Mouse (Mus musculus) left cerebral cortex, adult 11 months (tissue): ENCODE results near the gene Spryd4.
"Not testable (repeated sequence)": the region's sequence is repeated elsewhere in the genome, so short reads cannot be mapped to it uniquely, and the experiment has no call there.

Experiments used
- DNase-seq: peaks from one replicate; pipeline ENCODE4 v3.0.0; 2022; ENCODE audit warnings: low spot score

Gene Spryd4

DNA sequence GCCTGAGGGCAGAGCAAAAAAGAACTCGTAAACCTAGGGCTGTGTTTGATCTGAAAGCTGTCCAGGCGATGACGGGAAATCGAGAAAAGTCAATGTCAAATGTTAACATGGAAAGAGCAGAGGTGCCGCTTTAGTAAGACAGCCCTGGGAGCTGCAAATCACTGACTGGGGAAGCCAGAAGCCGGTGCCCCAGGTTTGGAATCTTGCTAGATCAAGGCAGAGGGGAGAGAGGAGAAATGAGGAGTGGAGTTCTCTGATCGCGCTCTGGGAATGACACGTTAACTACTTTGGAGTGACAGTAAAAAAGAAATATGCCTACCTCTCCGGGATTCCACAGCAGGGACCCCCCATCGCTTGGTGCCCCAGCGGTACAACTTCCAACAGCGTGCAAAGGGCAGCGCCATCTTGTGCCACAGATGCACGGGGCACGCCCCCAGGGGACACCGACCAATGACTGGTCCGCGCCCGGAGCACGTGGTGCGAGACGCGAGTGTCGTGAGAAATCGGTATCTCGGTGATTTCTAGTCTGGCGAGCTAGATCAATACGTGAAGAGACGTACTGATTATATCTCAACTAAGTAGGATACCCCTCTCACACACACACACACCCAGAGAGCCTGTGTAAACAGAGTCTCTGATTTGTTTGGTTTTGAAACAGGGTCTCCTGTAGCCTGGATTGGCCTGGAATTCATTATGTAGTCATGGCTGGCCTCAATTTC, at the start of gene Spryd4:
Gene Spryd4 (minus strand): TSS at position 418 of the 719 bp plus-strand sequence.
- DNase-seq = peak; percentile 82

DNA sequence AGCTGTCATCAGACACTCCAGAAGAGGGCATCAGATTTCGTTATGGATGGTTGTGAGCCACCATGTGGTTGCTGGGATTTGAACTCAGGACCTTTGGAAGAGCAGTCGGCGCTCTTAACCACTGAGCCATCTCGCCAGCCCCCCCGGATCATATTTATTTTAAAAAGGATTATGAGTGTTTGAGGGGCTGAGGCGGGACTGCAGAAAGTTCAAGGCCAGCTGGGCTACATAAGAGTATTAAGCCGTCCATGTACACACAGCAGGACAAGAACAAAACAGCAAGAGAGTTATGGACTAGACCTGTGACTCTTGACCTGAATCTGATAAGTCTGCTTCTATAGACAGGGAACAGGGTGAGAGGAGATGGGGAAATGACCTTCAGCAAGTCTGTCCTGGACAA, 48.8 kb upstream of the Spryd4 start:
- DNase-seq = not testable (repeated sequence)

DNA sequence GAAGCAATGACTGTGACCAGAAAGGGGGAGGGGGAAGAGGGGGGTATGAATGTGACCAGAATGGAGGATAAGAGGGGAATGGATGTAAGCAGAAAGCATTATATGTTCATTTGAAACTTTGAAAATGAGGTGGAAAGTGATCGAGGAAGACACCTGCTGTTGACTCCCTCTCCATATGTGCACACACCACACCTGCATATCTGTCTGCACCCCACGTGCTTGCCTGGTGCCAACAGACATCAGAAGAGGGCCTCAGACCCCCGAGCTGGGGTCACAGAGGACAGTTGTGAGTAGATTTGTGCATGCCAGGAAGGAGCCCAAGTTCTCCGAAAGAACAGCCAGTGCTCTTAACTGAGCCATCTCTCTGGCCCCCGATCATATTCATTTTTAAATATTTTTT, 48.3 kb upstream of the Spryd4 start:
- DNase-seq = no peak

DNA sequence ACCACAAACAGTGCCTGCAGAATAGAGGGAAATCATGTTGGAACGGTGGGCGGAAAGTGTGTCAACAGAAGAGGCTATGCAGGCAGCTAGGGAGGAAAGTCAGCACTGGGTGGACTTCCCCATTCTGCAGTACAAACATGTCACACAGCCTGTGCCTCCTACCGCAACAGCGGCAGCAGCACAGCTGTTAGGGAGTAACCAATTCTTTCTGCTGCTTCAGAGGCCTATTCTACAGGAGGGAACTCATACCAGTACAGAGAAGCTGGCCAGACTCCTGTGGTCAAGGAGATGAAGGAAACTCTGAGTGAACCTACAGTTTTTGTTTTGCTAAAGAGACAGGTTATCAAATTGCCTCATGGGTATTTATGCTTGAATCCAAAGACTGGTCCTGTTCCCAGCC, 47.3 kb upstream of the Spryd4 start:
- no peak for DNase-seq

DNA sequence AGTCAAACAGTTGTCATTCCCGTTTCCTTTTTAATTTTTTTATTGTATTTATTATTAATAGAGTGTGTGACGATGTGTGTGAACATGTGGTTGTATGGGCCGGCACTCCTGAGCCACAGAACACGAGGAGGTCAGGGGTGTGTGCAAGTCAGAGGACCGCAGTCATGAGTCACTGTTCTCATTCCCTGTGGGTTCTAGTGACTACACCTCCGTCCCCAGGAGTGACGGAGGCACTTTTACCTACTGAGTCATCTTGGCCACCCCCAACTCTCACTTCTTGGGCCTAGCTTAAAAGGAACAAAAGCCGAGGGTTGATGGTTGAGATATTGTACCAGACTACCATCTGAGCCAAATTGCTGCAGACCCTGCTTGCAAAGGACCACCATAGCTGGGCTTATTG, 44.7 kb upstream of the Spryd4 start:
- no peak for DNase-seq

DNA sequence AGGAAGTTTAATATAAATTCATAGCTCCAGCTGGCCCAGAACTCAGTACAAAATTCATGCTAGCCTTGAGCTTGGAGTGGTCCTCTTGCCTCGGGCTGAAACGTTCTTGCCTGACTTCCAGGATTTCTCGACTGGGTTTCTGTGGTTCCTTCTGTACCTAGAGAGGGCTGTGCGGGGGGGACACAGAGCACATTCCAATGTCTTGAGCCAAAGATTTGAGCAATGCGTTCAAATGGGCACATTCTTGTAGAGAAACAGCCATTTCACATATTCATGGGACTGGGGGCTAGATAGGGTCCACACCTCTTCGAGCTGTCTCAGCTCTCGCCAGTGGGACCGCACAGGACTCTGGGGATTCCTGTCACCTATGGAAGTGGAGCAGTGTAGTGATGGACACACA, 44.3 kb upstream of the Spryd4 start:
- DNase-seq = no peak

DNA sequence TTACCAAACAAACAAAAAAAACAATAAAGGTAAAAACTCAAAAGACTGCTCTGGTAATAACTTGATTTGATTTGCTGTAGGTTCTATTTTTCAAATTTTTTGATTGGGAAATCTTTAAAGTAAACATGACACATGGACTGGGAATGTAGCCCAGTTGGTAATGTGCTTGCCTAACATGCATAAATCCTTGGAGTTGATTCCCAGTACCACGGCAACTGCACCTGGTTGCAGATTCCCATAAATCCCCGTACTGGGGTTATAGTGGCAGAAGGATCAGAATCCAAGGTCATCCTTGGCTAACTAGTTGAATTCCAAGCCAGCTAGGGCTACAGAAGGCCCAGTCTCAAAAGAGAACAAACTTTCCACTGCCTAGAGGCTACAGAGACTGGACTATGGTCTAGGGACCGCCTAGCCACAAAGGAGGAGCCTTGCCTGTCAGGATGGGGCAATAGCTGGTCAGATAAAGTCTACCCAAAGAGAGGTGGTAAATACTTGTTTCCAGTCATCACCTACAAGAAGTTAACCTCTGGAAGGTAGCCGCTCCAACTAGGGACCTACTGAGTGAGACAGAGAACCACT, 42.2 kb upstream of the Spryd4 start, which contains the start of gene Apon:
Gene Apon (plus strand): TSS at position 420 of the 579 bp plus-strand sequence.
- DNase-seq = no peak

DNA sequence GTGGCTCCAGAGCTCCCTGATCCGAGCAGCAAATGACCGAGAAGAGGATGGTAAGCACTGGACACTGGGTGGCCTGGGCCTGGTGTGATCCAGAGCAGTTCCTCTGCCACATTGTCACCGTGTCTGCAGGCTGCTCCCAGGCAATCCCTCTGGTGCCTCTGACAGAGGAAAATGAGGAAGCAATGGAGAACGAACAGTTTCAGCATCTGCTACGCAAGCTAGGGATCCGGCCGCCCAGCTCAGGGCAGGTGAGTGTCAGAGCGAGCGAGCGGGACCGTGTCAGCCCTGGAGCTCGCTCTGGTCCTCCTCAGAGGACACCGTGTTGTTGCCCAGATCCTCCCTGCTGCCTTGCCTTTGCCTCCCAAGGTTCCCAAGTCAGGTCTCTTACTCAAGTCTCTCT, 39.0 kb upstream of the Spryd4 start:
- no peak for DNase-seq

DNA sequence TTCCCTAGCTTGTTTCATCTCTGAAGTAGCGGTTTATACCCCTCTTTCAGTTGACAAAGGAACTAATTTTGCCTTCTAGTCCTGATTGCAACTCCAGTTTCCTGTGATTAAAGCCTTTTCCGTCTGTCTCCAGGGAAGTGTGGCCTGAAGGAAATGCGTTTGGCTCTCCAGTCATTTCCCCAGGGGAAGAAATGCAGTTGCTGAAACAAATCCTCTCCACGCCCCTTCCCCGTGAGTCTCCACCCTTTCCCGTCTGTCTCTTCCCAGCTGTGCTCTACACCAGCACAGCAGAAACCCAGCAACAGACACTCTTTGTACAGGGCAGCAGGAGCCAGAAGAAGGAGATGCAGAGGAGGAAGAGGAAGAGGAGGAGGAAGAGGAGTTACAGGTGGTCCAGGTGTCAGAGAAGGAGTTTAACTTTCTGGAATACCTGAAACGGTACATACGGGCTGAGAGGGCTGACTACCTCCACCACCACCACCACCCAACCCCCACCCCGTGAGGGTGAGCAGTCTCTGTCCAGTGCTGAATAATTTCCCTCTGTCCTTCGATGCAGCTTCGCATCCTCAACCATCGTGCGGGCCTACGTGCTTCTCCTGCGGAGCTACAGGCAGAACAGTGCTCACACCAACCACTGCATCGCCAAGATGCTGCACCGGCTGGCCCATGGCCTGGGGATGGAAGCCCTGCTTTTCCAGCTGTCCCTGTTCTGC, 35.6 kb upstream of the Spryd4 start:
- DNase-seq = no peak

DNA sequence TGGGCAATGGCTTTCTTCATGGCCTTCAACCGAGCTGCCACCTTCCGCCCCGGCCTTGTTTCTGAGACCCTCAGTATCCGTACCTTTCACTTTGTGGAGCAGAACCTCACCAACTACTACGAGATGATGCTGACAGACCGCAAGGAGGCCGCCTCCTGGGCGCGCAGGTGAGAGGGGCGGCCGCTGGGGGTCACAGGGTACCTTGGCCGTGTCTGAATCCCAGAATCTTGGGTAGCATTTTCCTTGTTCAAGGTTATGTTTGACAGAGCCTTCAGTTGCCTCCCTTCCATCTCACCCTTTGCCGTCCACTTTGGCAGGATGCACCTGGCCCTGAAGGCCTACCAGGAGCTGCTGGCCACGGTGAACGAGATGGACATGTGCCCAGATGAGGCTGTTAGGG, 32.5 kb upstream of the Spryd4 start:
- no peak for DNase-seq

DNA sequence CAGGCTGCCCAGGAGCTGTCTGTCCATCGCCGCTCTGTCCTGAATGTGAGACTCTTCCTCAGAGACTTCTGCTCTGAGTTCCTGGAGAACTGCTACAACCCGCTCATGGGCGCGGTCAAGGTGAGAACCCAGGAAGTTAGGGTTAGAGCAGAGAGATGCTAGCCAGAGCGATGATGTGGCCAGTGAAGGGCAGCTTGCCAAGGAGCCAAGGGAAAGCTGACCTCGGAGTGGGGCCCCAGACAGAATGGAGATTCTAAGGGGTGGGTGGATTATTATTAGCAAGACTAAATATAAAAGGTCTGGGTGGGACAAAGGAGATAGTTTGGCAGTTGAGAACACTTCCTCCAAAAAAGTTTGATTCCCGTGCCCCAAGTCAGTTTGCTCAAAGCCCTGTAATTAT, 31.6 kb upstream of the Spryd4 start:
- no peak for DNase-seq

DNA sequence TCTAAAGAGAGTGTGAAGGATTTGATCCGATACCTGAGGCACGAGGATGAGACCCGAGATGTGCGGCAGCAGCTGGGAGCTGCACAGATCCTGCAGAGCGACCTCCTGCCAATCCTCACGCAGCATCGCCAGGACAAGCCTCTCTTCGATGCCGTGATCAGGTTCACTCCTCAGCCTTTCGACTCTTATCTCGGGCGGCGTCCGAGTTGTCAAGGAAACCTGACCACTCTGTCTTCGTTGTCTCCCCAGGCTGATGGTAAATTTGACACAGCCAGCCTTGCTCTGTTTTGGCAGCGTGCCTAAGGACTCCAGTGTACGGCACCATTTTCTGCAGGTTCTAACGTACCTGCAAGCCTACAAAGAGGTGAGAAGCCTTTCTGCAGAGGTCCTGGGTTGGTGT, 28.5 kb upstream of the Spryd4 start:
- no peak for DNase-seq

DNA sequence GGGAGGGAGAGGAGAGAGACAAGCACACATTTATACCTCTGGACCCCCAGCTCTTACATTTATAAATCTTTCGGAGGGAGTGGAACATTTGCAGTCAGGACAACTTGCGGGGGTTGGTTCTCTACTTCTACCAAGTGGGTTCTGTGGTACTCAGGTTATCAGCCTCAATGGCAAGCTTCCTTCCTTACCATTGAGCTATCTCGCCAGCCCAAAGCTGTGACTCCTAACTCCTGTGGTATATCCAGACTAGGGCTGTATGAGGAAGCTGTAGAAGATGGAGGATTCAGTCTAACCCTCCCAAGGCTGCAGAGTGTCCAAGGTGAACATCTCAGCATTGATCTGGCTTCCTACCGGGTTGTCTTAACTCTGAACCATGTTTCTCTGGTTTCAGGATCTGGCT, 27.5 kb upstream of the Spryd4 start:
- DNase-seq = no peak

DNA sequence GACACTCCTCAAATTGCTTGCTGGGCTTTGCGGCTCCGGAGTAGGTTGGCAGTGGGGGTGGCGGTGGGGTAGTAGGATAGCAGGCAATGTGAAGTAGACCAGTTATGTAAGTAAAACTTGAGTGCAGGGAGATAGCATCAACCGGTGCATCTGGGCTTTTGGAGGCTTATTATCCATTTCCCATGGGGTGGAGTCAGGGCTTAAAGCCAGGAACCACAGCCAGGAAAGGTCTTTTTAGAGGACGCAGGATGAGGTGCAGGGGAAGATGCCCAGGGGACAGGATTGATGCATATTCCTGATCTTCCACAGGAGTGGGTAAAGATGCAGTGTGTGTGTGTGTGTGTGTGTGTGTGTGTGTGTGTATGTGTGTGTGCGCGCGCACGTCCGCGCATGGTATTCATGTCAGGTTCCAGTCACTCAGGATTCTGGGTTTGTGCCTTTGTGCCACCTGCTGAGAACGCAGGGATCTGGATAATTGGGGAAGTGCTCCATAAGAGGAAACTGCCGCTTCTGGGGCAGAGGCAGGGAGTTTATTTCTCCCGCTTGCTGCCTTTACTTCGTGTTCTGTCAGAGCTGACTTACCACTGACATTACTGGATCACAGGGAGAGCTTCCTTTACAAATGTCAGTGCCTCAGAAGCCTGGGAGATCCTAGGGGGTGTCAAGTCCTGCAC, 26.3 kb upstream of the Spryd4 start:
- no peak for DNase-seq

DNA sequence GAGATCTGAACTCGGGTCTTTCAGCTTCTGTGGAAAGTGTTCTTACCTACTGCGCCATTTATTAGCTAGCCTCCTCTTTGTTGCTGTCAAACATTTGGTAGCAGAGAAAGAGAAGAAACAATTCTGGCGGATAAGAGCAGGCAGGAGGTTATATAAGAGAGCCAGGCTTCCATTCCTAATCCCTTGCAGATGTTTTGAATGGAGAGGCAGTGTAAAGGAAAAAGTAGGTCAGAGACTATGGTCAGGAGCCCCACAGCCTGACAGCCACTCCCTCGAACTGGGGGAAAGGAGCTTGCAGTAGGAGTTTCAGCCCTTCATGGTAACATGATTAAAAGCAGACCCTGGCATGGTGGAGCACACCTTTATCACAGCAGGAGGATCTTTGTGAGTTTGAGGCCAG, 24.7 kb upstream of the Spryd4 start:
- DNase-seq = no peak

DNA sequence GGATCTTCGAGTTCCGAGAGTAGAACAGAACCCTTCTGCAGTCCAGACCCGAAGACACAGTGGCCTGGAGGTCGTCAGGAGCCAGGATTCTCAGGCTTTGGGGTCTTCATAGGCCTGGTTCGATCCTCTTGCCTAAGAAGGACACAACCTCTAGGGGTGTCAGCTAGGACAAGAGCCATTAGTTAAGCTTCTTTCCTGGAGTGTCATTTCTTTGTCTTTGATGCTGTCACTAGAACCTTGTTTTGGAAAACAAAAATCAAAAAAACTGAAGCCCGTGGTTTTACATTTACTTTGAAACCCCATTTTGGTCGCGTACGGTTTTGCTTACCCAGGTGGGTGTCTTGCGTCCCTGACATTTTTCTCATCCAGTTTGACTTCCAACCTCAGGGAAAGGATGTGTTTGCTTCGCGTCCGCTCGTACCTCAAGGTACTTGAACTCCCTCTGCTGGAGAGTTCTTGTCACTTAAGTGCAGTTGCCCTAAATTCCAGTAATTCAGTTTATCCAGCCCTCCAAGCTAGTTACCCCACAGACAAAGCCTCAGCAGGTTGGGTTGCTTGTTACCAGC, 20.9 kb upstream of the Spryd4 start:
- DNase-seq = peak; percentile 62

DNA sequence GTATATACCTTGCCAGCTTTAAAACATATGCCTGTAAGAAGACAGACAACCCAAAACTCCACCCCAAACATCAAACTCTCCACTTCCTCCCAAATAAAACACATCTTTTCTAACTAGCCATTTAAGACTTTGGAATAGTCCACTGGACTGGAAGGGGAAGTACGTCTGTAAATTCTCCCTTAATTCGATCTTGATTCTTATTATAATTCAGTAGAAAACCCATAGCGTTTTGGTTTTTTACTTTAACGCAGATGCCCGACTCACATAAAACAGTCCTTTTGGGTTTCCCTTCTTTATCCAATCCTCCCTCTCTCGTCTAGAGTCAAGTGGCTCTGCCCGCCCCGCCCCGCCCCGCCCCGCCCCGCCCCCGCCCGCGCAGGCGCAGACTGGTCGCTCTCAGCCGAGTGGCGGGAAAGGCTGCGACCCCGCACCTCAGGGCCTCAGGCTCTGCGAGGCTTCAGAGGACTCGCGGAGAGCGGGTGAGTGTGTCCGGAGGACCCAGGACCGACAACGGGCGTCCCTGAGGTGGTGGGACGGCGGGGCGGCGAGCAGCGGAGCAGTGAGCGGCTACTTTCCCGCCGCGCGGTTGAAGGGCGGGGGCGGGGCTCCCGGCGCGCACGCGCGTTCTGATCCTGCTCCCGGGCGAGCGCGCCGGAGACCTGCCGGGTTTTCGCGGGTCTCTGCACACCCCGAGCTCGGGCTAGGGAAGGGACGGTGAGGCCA, 20.3 kb upstream of the Spryd4 start, which contains the start of gene Timeless:
Gene Timeless (plus strand): TSS at position 369 of the 723 bp plus-strand sequence.
- DNase-seq = peak; percentile 66

DNA sequence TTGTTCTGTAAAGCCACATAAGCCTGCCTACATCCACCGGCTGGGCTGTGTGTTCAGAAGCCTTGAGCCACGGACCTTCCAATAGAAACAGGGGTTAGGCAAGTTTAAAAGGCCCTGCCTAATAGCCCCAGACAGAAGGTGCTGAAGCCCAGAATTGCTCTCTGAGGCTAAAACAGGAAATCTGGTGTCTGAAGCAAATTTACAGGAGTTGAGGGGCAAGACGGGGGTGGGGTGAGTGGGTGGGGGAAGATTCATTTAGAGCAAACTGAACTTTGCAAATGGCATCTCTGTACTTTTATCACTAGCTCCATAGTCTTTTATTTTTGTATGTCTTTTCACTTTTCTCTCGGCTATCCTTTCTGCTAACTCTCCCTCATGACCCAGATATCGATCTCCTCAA, 19.5 kb upstream of the Spryd4 start:
- no peak for DNase-seq

DNA sequence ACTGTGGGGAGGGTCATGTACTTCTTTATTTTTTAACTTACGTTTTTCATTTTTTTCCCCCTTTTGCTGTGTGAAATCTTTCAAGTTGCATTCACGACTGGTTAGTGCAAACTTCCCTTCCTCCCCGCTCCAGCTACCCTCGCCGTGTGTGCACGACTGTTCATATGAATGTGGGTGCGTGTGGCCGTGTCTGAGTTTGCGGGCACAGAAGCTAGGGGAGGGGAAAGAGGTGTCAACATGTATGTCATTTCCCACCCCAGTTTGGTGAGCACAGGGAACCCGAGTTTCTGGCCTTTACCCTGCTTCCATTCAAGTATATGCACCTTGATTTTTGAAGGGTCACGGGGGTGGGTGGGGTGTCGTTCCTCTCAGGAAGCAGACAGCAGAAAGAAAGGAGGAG, 19.0 kb upstream of the Spryd4 start:
- DNase-seq = no peak

DNA sequence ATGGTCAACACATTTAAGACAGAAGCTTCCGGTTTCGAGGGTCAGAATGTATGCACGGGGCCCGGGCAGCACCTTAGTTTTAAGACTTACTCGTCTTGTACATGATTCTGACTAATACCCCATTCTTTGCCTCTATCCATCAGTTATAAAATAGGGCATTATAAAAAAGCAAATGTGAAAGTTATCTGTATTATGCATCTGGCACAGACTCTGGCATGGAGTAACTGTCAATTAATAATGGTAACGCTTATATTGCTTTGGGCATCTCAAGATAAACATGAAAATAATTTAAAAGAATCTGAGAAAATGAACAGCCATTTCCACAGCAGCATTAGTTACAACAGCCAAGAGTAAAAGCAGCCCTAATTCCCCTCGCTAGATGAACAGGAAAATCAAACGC, 16.4 kb upstream of the Spryd4 start:
- DNase-seq = no peak

DNA sequence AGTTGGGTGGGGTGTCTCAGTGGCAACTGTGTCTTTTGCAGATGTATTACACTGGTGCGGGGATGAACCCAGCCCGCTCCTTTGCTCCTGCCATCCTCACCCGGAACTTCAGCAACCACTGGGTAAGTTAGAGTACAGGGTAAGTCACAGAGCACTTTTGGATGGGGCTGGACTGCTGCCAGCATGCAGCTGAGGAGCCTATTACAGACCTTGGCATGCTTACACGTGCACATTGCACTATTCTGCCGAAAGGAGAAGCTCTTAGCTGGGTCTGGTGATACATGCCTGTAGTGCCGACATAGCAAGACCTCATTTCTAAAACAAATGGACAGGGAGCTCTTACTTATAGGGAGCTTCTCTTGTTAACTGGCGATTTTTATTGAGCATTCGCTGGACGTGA, 16.0 kb upstream of the Spryd4 start:
- DNase-seq = no peak

DNA sequence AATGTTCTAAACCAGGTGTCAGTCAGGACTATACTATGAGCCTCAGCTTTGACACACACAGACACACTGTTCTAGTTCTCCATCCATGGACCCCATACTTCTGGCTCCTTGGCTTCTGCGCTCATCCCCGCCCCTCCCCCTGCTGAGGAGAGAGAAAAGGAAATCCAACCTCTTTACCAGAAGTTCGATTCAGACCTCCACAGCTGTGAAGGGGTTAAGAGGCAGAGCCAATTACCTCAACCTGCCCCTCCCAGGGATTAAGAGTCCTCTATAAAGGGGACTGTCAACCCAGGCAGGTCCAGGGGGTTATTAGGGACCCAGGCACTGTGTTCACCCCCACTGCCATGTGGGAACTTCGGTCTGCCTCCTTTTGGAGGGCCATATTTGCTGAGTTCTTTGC, 13.9 kb upstream of the Spryd4 start, which contains the start of gene Mip:
Gene Mip (plus strand): TSS at position 301 of the 400 bp plus-strand sequence.
- no peak for DNase-seq
